Mouse (Mus musculus) thymus, postnatal 10 days (tissue): ENCODE measurements around the gene Zbtb49.

ENCODE experiments used
- DNase-seq, 2 experiments: peaks; one replicate each; pipeline ENCODE4 v3.0.0; 2021; ENCODE audit warnings: low spot score in 2 of 2

Gene Zbtb49

GRCm38 (mm10) chr5:38220328-38220912, at the start of gene Zbtb49, which contains the start of gene Lyar:
TSS of gene Zbtb49 (minus strand) at chr5:38220457.
TSS of gene Lyar (plus strand) at chr5:38220470.
- peak; percentile 89 to 96 for DNase-seq

GRCm38 (mm10) chr5:38260107-38260682, 39.9 kb upstream of the Zbtb49 start, which contains the start of gene Tmem128:
TSS of gene Tmem128 (plus strand) at chr5:38260185.
- peak; percentile 26 to 41 for DNase-seq

GRCm38 (mm10) chr5:38259455-38260106, 39.3 kb upstream of the Zbtb49 start:
- DNase-seq: peak in 1 of 2 experiments; percentile 8

GRCm38 (mm10) chr5:38258773-38259146, 38.5 kb upstream of the Zbtb49 start:
- DNase-seq: no peak

- no peak for DNase-seq
Observed at GRCm38 (mm10) chr5:38258034-38258772, 37.9 kb upstream of the Zbtb49 start.

- DNase-seq: no peak
Observed at GRCm38 (mm10) chr5:38256551-38256950, 36.3 kb upstream of the Zbtb49 start.

GRCm38 (mm10) chr5:38255644-38256043, 35.4 kb upstream of the Zbtb49 start:
- no peak for DNase-seq

- no peak for DNase-seq
Observed at GRCm38 (mm10) chr5:38255195-38255594, 34.9 kb upstream of the Zbtb49 start.

- DNase-seq: no peak
Observed at GRCm38 (mm10) chr5:38241966-38242365, 21.7 kb upstream of the Zbtb49 start.

- DNase-seq: no peak
Observed at GRCm38 (mm10) chr5:38241473-38241834, 21.2 kb upstream of the Zbtb49 start.

- no peak for DNase-seq
Observed at GRCm38 (mm10) chr5:38240727-38241472, 20.6 kb upstream of the Zbtb49 start.

- no peak for DNase-seq
Observed at GRCm38 (mm10) chr5:38236627-38237026, 16.4 kb upstream of the Zbtb49 start.

- DNase-seq: peak; percentile 31 to 65
Observed at GRCm38 (mm10) chr5:38235422-38235821, 15.2 kb upstream of the Zbtb49 start.

GRCm38 (mm10) chr5:38219771-38220307, 418 bp downstream of the Zbtb49 start:
- DNase-seq: no peak

GRCm38 (mm10) chr5:38213009-38213408, 7.2 kb downstream of the Zbtb49 start:
- DNase-seq: no peak

GRCm38 (mm10) chr5:38211691-38212090, 8.6 kb downstream of the Zbtb49 start:
- no peak for DNase-seq

- no peak for DNase-seq
Observed at GRCm38 (mm10) chr5:38208985-38209384, 11.3 kb downstream of the Zbtb49 start.

GRCm38 (mm10) chr5:38205303-38205726, 14.9 kb downstream of the Zbtb49 start:
- no peak for DNase-seq

GRCm38 (mm10) chr5:38199686-38200085, 20.6 kb downstream of the Zbtb49 start:
- DNase-seq: no peak

- peak; percentile 31 to 66 for DNase-seq
Observed at GRCm38 (mm10) chr5:38197482-38197823, 22.8 kb downstream of the Zbtb49 start.

- DNase-seq: no peak
Observed at GRCm38 (mm10) chr5:38196821-38197481, 23.3 kb downstream of the Zbtb49 start.
